Mouse (Mus musculus) C2C12 (cell line): ENCODE data around the gene Gucd1.

Experiments used
- CEBPB ChIP-seq: IDR thresholded peaks from one replicate; pipeline ENCODE4 v1.6.1; 2011; ENCODE audit warnings: low read depth, mild to moderate bottlenecking, control low read depth, moderate library complexity
- CTCF ChIP-seq: IDR thresholded peaks from one replicate; pipeline ENCODE4 v1.5.1; 2011; ENCODE audit not compliant: control insufficient read depth, insufficient read depth, insufficient read length
- MAX ChIP-seq: IDR thresholded peaks from one replicate; pipeline ENCODE4 v1.6.1; 2011; ENCODE audit warnings: mild to moderate bottlenecking, control low read depth
- USF1 ChIP-seq: IDR thresholded peaks from one replicate; pipeline ENCODE4 v1.6.1; 2011; ENCODE audit warnings: low read depth, mild to moderate bottlenecking, control low read depth, moderate library complexity

GRCm38 (mm10) chr10:75514361-75514760 lies 3.4 kb downstream of the Gucd1 start:
- no peak for TF ChIP-seq CTCF
- TF ChIP-seq CEBPB: no peak
- no peak for TF ChIP-seq MAX
- TF ChIP-seq USF1: no peak
